Mouse (Mus musculus) olfactory bulb, adult 2 months (tissue): ENCODE data around the gene Mmadhc.

ENCODE experiments used
- CTCF ChIP-seq: fragments of 200-500 bp; IDR thresholded peaks from 2 replicates; pipeline ENCODE4 v1.5.1; 2012; ENCODE audit warnings: low read depth, mild to moderate bottlenecking, low read length, moderate library complexity; ENCODE audit not compliant: insufficient read depth
- POLR2A ChIP-seq: fragments of 200-500 bp; IDR thresholded peaks from 2 replicates; pipeline ENCODE4 v1.6.1; 2012; ENCODE audit warnings: mild to moderate bottlenecking, low read depth, low read length, moderate library complexity; ENCODE audit not compliant: insufficient read depth

- TF ChIP-seq CTCF: no peak
- TF ChIP-seq POLR2A: no peak
These were observed 29.6 kb downstream of the Mmadhc start for GRCm38 (mm10) chr2:50267046-50267445.
